Mouse (Mus musculus): ENCODE measurements around the gene St6galnac4.

DNA sequence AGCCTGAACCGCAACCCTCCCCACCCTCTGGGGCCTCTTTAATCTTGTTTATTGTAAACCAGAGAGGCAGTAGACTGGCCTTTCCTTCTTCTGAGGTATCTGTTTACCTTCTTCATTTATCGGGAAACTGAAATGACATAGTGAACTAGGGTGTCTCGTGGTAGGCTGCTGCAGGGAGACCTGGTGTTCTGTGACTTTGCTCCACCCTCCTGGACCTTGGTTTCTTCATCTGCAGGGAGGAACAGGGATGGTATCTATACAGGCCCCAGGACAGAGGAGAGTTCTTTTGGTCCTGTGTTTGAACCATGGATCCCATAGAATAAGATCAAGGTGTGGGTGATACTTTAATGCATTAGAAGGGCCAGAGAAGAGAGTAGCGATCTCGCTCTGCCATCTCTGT is 35.7 kb upstream of the St6galnac4 start:
- TF ChIP-seq CTCF (IDR thresholded peaks at IDR 0.05; ENCODE audit: low read depth, low read length) (no peak), POLR2A (IDR thresholded peaks at IDR 0.05; ENCODE audit: borderline replicate concordance, low read depth, low read length) (no peak)

Measured in bone marrow macrophage, adult 2 months (primary cell).